Mouse (Mus musculus): ENCODE measurements around the gene Actb.

Actb gene

DNA sequence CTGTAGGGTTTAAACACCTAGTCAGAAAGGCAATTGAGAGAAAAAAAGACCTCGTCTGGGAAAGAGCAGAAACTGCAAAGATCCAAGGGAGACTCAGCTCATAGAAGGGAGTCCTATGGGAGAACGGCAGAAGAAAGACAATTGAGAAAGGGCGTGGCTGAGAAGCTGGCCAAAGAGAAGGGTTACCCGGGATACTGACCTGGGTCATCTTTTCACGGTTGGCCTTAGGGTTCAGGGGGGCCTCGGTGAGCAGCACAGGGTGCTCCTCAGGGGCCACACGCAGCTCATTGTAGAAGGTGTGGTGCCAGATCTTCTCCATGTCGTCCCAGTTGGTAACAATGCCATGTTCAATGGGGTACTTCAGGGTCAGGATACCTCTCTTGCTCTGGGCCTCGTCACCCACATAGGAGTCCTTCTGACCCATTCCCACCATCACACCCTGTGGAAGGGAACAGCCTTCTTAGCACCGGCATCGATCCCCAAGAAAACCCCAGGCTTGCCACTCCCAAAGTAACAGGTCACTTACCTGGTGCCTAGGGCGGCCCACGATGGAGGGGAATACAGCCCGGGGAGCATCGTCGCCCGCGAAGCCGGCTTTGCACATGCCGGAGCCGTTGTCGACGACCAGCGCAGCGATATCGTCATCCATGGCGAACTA, 1.4 kb downstream of the Actb start:
- in situ Hi-C loops (cut with MboI; ENCODE audit: unreplicated experiment in 2 of 2): loop anchor here (5.0 to 25.0 kb wide), 2 partner anchors 88 to 1282 kb away; partner anchors contain the start of genes Tnrc18 (in 2 of the 2) and Bhlha15 (in 1 of the 2)

GRCm38 (mm10) chr5:142904208-142905037, 2.1 kb downstream of the Actb start:
- in situ Hi-C loops (cut with MboI; ENCODE audit: unreplicated experiment in 2 of 2): loop anchor here (5.0 to 25.0 kb wide), 2 partner anchors 87 to 1283 kb away; partner anchors contain the start of genes Tnrc18 (in 2 of the 2) and Bhlha15 (in 1 of the 2)

DNA sequence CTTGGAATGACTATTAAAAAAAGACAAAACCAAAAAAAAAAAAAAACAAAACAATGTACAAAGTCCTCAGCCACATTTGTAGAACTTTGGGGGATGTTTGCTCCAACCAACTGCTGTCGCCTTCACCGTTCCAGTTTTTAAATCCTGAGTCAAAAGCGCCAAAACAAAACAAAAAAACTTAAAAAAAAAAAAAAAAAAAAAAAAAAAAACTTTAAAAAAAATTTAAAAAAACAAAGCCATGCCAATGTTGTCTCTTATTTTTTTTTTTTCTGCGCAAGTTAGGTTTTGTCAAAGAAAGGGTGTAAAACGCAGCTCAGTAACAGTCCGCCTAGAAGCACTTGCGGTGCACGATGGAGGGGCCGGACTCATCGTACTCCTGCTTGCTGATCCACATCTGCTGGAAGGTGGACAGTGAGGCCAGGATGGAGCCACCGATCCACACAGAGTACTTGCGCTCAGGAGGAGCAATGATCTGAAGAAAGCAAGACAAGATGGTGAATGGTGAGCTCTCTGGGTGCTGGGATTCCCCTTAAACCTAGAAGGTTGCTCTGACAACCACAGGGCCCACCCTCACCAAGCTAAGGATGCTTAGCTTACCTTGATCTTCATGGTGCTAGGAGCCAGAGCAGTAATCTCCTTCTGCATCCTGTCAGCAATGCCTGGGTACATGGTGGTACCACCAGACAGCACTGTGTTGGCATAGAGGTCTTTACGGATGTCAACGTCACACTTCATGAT, 2.9 kb downstream of the Actb start:
- in situ Hi-C loops (cut with MboI; ENCODE audit: unreplicated experiment in 2 of 2): loop anchor here in 1 of 2 experiments (25.0 kb wide), 1 partner anchor 1284 kb away; the partner anchor contains the start of gene Bhlha15

DNA sequence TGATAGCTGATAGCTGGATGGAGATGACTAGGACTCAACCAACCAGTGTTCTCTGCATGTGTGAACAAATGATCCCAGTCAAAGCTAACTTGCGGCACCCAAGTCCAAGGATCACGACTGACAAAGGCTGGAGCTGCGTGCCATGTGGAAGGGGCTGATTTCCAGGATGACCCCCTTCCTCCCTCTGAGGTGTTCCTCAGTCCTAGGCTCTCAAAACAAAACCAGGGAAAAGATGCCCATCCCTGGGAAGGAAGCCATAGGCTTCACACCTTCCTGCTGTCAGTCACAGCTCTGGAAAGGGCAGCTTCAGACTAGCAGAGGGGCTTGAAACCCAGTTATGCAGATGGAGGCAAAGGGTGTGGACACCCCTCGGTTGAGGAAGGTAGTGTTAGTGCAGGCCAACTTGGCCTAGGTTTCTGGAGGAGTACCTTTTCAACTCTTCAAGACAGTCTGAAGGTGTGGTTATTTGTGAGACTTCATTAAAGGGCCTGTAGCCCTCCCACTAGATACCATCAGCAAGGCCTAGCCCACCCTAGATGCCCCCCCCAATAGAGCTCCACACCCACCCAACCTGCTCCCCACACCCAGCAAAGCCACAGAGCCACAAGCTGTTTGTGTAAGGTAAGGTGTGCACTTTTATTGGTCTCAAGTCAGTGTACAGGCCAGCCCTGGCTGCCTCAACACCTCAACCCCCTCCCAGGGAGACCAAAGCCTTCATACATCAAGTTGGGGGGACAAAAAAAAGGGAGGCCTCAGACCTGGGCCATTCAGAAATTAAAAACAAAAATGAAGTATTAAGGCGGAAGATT, 3.8 kb downstream of the Actb start:
- in situ Hi-C loops (cut with MboI; ENCODE audit: unreplicated experiment in 2 of 2): loop anchor here in 1 of 2 experiments (25.0 kb wide), 1 partner anchor 1285 kb away; the partner anchor contains the start of gene Bhlha15

- in situ Hi-C loops (cut with MboI; ENCODE audit: unreplicated experiment in 2 of 2): loop anchor here in 1 of 2 experiments (25.0 kb wide), 1 partner anchor 1285 kb away; the partner anchor contains the start of gene Bhlha15
Measured at GRCm38 (mm10) chr5:142901846-142902505, 4.6 kb downstream of the Actb start.

- in situ Hi-C loops (cut with MboI; ENCODE audit: unreplicated experiment in 2 of 2): loop anchor here in 1 of 2 experiments (25.0 kb wide), 1 partner anchor 1286 kb away; the partner anchor contains the start of gene Bhlha15
Measured at GRCm38 (mm10) chr5:142901355-142901802, 5.2 kb downstream of the Actb start.

GRCm38 (mm10) chr5:142900651-142901050, 5.9 kb downstream of the Actb start:
- in situ Hi-C loops (cut with MboI; ENCODE audit: unreplicated experiment in 2 of 2): loop anchor here in 1 of 2 experiments (25.0 kb wide), 1 partner anchor 1287 kb away; the partner anchor contains the start of gene Bhlha15

DNA sequence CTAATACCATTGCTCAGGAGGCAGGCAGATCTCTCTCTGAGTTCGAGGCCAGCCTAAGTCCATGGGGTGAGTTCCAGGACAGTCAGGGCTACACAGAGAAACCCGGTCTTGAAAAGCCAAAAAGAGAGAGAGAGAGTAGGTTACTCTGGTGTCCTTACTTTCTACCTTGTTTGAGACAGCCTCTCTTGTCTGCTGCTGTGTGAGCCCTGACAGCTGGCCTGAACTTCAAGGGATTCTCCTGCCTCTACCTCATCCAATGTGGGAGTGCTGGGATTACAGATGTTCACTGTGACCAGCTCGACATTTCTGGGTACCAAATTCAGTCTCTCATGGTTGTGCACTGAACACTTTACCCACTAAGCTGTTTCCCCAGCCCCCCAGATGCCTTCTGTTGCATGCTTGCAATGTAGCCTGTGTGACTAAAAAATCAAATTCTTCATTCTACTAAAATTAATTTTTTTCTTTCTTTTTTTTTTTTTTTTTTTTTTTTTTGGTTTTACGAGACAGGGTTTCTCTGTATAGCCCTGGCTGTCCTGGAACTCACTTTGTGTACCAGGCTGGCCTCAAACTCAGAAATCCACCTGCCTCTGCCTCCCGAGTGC, 6.5 kb downstream of the Actb start:
- in situ Hi-C loops (cut with MboI; ENCODE audit: unreplicated experiment in 2 of 2): loop anchor here in 1 of 2 experiments (25.0 kb wide), 1 partner anchor 1287 kb away; the partner anchor contains the start of gene Bhlha15

GRCm38 (mm10) chr5:142899057-142899601, 7.4 kb downstream of the Actb start:
- in situ Hi-C loops (cut with MboI; ENCODE audit: unreplicated experiment in 2 of 2): no loop called here

DNA sequence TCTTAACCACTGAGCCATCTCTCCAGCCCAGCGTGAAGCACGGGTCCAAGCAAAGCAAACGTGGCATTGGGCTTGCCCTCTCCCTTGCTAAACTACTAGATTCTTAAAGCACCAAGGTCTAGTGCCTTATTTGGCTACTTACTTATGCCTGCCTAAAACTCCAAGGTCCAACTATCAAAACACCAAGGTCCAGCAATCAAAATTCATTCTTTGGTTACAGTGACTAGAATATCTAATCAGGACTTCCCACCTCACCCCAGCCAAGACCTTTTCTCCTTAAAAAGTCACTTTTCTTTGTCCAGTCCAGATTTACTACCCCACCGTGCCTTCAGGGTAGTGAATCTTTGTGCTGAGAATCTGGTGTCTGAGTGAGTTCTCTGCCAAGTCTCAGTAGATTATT, 8.2 kb downstream of the Actb start:
- in situ Hi-C loops (cut with MboI; ENCODE audit: unreplicated experiment in 2 of 2): no loop called here

GRCm38 (mm10) chr5:142897568-142898248, 8.8 kb downstream of the Actb start:
- in situ Hi-C loops (cut with MboI; ENCODE audit: unreplicated experiment in 2 of 2): no loop called here

DNA sequence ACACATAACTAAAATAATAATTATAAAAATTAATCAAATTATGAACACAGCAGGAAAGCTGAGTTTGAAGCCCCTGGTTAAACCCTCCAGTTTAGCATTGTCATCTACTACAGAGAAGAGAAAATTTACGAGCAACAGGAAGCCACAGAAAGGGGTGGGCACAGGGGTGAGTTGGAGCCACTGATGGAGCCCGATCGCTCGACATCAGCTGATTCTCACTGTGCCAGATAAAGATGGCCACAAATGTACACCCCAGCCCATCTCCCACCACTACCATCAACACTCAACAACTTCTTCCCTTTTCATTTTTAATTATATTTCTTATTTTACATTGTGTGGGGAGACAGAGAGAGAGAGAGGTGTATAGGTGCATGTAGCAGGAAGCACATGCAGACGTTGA, 9.8 kb downstream of the Actb start:
- in situ Hi-C loops (cut with MboI; ENCODE audit: unreplicated experiment in 2 of 2): no loop called here

DNA sequence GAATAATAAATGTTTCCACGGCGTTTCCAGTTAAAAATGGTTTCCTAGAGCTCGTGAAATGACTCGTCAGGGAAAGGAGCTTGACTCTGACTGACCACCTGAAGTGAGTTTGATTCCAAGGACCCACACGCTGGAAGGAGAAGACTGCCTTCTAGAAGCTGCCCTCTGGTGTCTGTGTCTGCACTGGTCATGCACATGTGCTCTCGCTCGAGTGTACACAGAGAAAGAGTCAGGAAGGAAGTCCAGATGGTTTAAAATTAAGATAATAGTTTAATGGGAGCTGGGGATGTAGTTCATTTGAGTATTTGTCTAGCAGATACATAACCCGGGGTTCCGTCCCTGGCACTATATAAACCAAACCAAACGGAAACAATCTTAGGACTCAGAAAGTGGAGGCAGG, 10.4 kb downstream of the Actb start:
- in situ Hi-C loops (cut with MboI; ENCODE audit: unreplicated experiment in 2 of 2): no loop called here

DNA sequence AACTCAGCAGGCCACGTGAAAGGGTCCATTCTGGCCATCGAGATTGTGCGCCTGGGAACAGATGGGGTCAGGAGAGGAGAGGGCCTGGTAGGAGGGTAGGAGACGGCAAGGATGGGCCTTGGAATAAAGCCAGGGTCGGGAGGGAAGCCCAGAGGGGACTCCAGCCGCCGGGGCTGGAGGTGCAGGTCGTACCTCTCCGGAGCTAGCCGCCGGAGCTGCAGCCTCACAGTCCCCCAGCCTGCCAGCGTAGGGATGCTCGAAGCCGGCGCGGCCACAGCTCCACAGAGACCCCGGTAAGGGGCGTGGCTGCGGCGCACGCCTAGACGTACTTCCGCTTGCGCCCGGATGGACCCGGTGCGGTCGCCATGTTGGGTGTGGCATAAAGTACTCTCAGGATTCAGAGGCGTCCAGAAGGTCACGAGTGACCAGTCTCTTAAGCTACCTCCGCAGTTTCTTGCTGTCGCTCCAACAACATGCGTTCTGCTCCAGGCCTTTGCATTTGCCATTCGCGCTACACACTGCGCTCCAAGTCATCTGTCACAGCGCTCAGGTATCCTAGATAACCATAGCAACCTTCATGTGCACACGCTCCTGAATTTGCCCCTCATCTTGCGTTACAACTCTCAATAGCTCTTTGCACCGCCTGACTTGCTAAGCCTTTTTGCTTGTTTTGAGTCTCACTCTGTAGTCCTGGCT, 11.5 kb downstream of the Actb start, which contains the start of gene Fbxl18:
Fbxl18 (minus strand) TSS at position 504 of the 696 bp plus-strand sequence.
- in situ Hi-C loops (cut with MboI; ENCODE audit: unreplicated experiment in 2 of 2): no loop called here

DNA sequence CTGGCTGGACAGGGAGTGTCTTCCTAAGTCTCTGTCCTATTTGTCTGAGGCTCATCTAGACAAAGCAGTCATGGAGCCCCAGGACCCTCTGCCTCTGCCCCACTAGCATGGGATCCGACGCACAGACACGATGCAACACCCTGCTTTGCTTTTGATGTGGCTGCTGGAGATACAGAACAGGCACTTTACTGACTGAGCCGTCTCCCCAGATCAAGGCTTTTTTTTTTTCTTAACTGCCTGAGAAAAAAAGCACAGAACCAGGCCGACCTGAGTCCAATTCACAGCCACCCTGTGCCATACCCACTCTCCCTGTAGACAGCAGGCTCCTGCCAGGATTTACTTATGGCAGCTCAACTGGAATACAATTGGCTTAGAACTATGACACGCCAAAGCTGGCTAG, 15.2 kb downstream of the Actb start:
- in situ Hi-C loops (cut with MboI; ENCODE audit: unreplicated experiment in 2 of 2): no loop called here

GRCm38 (mm10) chr5:142887533-142887932, 19.0 kb downstream of the Actb start:
- in situ Hi-C loops (cut with MboI; ENCODE audit: unreplicated experiment in 2 of 2): loop anchor here (5.0 to 10.0 kb wide), 3 partner anchors 45 to 417 kb away; no protein-coding TSS in a partner anchor

- in situ Hi-C loops (cut with MboI; ENCODE audit: unreplicated experiment in 2 of 2): loop anchor here (5.0 to 10.0 kb wide), 3 partner anchors 46 to 418 kb away; no protein-coding TSS in a partner anchor
Measured at GRCm38 (mm10) chr5:142886761-142887160, 19.8 kb downstream of the Actb start.
